Mouse (Mus musculus) stomach, postnatal 0 days (tissue): ENCODE data around the gene Tsnax. TPM values are rescaled to one million over a fixed set of nuclear protein-coding genes. Genes with fewer than 3 reads are reported as not detected.

Experiments used
- ATAC-seq: fragments of 200-750 bp; cut with Nextera tagmentation; 2 replicates; pipeline ENCODE4 v1.8.0; 2017; ENCODE audit not compliant: low FRiP score, low TSS enrichment
- DNase-seq: peaks from one replicate; pipeline ENCODE4 v3.0.0-alpha.2; 2016; ENCODE audit warnings: low spot score
- H3K27ac ChIP-seq: fragments of 300-500 bp; sonication (generic); replicated peaks from 2 replicates; pipeline ENCODE4 v1.5.1; 2014; ENCODE audit warnings: mild to moderate bottlenecking, control low read depth
- H3K27me3 ChIP-seq: fragments of 300-500 bp; sonication (generic); 2 replicates; pipeline ENCODE4 v1.6.1; 2014; ENCODE audit warnings: low read length; ENCODE audit not compliant: control insufficient read depth, insufficient read depth
- H3K36me3 ChIP-seq: fragments of 300-500 bp; sonication (generic); 2 replicates; pipeline ENCODE4 v1.6.1; 2014; ENCODE audit warnings: low read length, mixed read lengths; ENCODE audit not compliant: control insufficient read depth, insufficient read depth
- H3K4me1 ChIP-seq: fragments of 300-500 bp; sonication (generic); replicated peaks from 2 replicates; pipeline ENCODE4 v1.6.1; 2014; ENCODE audit warnings: antibody characterized with exemption; ENCODE audit not compliant: control insufficient read depth, insufficient read depth
- H3K4me2 ChIP-seq: fragments of 300-500 bp; sonication (generic); replicated peaks from 2 replicates; pipeline ENCODE4 v1.6.1; 2014; ENCODE audit warnings: low read depth, mild to moderate bottlenecking, control low read depth, moderate library complexity
- H3K4me3 ChIP-seq: fragments of 300-500 bp; sonication (generic); 2 replicates; pipeline ENCODE4 v1.5.1; 2014; ENCODE audit warnings: low read depth, low read length, control low read depth
- H3K9ac ChIP-seq: fragments of 300-500 bp; sonication (generic); 2 replicates; pipeline ENCODE4 v1.6.1; 2014; ENCODE audit warnings: mild to moderate bottlenecking, low read length, control low read depth, mixed read lengths
- H3K9me3 ChIP-seq: fragments of 300-500 bp; sonication (generic); 2 replicates; pipeline ENCODE4 v1.6.1; 2016; ENCODE audit warnings: low read length; ENCODE audit not compliant: control insufficient read depth
- CTCF ChIP-seq: IDR thresholded peaks from 2 replicates; pipeline ENCODE4 v1.5.1; 2016; ENCODE audit warnings: antibody characterized with exemption, low read depth, mild to moderate bottlenecking, moderate library complexity
- EP300 ChIP-seq: optimal IDR thresholded peaks from 2 replicates; pipeline ENCODE3; 2016; ENCODE audit warnings: antibody characterized with exemption
- WGBS: fragments of 180-500 bp; shearing (Covaris S2); extraction: QIAGEN DNeasy Blood & Tissue Kit; methylation state at CpG from one replicate; pipeline ENCODE4 v1.1.7; 2014; 5-methylcytosine and 5-hydroxymethylcytosine counted together
- polyA plus RNA-seq: library from polyadenylated mRNA; unstranded; fragments of >200 nt; fragmentation: Nextera tagmentation; extraction: Ambion mirVana; gene quantifications from 2 replicates; pipeline ENCODE4 v1.2.1, GENCODE M21; 2015

The Tsnax gene
- polyA plus RNA-seq, 1 experiment from 2014 or later, result 62.5 TPM

DNA sequence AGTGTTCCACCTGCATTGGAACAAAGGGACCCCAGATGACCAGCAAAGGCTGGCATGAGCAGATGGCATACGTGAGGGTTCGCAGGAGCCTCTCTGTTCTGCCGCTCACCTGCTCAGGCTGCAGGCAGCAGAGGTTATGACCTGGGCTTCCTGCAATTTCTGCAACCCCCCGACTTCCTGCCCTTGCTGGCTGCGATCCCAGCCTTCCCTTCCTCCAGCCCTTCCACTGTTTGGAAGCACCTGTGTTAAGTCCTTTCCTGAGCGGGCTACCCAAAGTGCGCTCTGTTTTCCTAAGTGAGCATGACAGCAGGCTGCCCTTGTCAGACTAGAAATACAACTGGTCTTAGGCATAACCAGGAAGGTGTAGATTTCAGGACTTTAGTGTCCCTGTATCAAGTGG is 24.3 kb downstream of the Tsnax start:
- no peak for TF ChIP-seq CTCF
- no peak for TF ChIP-seq EP300
- no peak for ATAC-seq
- WGBS, result 68% methylated on average over 7 of the region's 7 CpGs
- Histone ChIP-seq H3K4me3 (no peak overlapping the region), H3K36me3 (no peaks in the 10 kb centered on the region), H3K4me2 (no peak overlapping the region), H3K9ac (no peak overlapping the region), H3K27ac (no peak overlapping the region), H3K4me1 (no peaks in the 10 kb centered on the region), H3K9me3 (no peaks in the 10 kb centered on the region), H3K27me3 (no peaks in the 10 kb centered on the region)
- no peak for DNase-seq

GRCm38 (mm10) chr8:125038731-125039130 is 25.9 kb downstream of the Tsnax start:
- ATAC-seq, result no peak
- Histone ChIP-seq H3K4me2 (no peak overlapping the region), H3K4me3 (no peak overlapping the region), H3K36me3 (no peaks in the 10 kb centered on the region), H3K4me1 (no peaks in the 10 kb centered on the region), H3K27ac (no peak overlapping the region), H3K27me3 (no peaks in the 10 kb centered on the region), H3K9ac (no peak overlapping the region), H3K9me3 (no peaks in the 10 kb centered on the region)
- no peak for DNase-seq
- TF ChIP-seq CTCF (no peak), EP300 (no peak)
- WGBS, result 82% methylated on average over 15 of the region's 15 CpGs

DNA sequence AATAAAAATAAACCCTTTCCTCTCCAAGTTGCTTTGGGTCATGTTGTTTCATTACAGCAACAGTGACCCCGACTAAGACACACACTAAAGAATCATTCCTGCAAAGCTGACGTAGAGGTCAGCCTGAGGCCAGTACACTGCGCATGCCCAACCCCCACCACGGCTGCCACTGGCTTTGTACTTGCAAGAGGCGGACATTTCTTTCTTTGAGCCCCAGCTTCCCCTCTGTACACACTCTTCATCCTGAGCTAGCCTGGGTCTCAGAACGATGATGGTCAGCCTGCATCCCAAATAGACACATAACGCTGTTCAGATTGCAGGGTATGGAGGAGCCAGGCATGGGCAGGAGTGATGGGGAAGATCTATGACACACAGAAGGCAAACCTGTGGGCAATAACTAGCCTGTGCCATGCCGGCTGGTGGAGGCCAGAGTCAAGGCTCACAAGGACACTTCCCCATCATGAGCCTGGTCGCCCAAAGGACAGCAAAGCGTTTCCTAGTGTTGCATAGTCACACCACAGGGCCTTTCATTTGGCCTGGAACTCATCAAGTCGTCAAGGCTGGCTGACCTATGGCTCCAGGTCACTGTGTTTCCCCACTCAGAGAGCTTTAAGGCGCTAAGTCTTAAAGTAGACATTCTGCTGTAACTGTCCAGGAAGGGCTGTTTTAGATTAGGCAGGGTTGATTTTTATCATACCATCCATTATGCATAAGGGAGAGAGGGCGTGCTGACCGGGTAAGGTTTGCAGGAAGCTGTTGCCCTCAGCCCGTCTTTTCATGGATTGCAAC is 28.0 kb downstream of the Tsnax start:
- Histone ChIP-seq H3K4me1 (no peaks in the 10 kb centered on the region), H3K36me3 (no peaks in the 10 kb centered on the region), H3K4me2 (no peak overlapping the region), H3K4me3 (no peak overlapping the region), H3K9me3 (no peaks in the 10 kb centered on the region), H3K27me3 (no peaks in the 10 kb centered on the region), H3K9ac (no peak overlapping the region), H3K27ac (no peak overlapping the region)
- TF ChIP-seq CTCF, result no peak
- TF ChIP-seq EP300, result no peak
- ATAC-seq, result no peak
- no peak for DNase-seq
- 70% methylated on average over 15 of the region's 15 CpGs for WGBS

GRCm38 (mm10) chr8:125041496-125041895 is 28.7 kb downstream of the Tsnax start:
- WGBS, result 53% methylated on average over 2 of the region's 2 CpGs
- ATAC-seq, result no peak
- no peak overlapping the region for H3K27ac ChIP-seq
- no peak overlapping the region for H3K9ac ChIP-seq
- TF ChIP-seq CTCF, result no peak
- no peak for TF ChIP-seq EP300
- H3K9me3 ChIP-seq, result no peaks in the 10 kb centered on the region
- no peak overlapping the region for H3K4me2 ChIP-seq
- no peaks in the 10 kb centered on the region for H3K27me3 ChIP-seq
- H3K4me1 ChIP-seq, result no peaks in the 10 kb centered on the region
- H3K4me3 ChIP-seq, result no peak overlapping the region
- DNase-seq, result no peak
- no peaks in the 10 kb centered on the region for H3K36me3 ChIP-seq

- H3K9me3 ChIP-seq, result no peaks in the 10 kb centered on the region
- ATAC-seq, result no peak
- H3K9ac ChIP-seq, result no peak overlapping the region
- no peak overlapping the region for H3K4me2 ChIP-seq
- H3K4me3 ChIP-seq, result no peak overlapping the region
- DNase-seq, result no peak
- TF ChIP-seq CTCF (no peak), EP300 (no peak)
- no peaks in the 10 kb centered on the region for H3K36me3 ChIP-seq
- no peaks in the 10 kb centered on the region for H3K4me1 ChIP-seq
- H3K27ac ChIP-seq, result 0 out of 2 replicates have a peak overlapping the region, but pooled peaks have one; percentile 24
- no peaks in the 10 kb centered on the region for H3K27me3 ChIP-seq
- WGBS, result 60% methylated on average over 7 of the region's 7 CpGs
Measured at GRCm38 (mm10) chr8:125043394-125043793, 30.6 kb downstream of the Tsnax start.

DNA sequence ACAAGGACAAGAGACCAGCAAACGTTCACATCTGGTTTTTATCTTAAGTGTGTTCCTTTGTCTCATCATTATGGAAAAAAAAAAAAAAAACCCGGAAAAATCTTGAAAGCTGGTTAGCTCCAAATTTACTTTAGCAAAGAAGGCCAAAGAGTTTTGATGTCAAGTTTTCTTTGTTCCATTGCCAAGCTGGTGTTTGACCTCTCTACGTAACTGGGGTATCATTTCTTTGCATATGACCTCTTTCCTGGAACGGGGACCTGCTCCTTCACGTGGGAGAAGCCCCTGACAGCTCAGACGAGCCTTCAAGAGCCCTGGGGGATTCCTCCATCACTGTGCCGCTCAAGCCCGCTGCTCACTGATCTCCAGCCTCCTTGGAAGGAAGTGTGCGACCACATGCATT is 31.1 kb downstream of the Tsnax start:
- Histone ChIP-seq H3K4me2 (no peak overlapping the region), H3K27ac (no peak overlapping the region), H3K4me1 (no peaks in the 10 kb centered on the region), H3K9ac (no peak overlapping the region), H3K27me3 (no peaks in the 10 kb centered on the region), H3K9me3 (no peaks in the 10 kb centered on the region), H3K4me3 (no peak overlapping the region), H3K36me3 (no peaks in the 10 kb centered on the region)
- TF ChIP-seq EP300 (no peak), CTCF (no peak)
- 25% methylated on average over 9 of the region's 9 CpGs for WGBS
- DNase-seq (no peak), ATAC-seq (no peak)
